Mouse (Mus musculus) myocyte (in vitro differentiated cells): ENCODE measurements around the gene Mavs.

Experiments used
- POLR2A ChIP-seq: IDR thresholded peaks from one replicate; pipeline ENCODE4 v1.6.1; 2011; ENCODE audit warnings: low read depth, mild to moderate bottlenecking, control low read depth, moderate library complexity; ENCODE audit not compliant: insufficient read length
- TCF12 ChIP-seq: IDR thresholded peaks from one replicate; pipeline ENCODE4 v1.6.1; 2011; ENCODE audit warnings: mild to moderate bottlenecking, control low read depth; ENCODE audit not compliant: poor library complexity, insufficient read depth, severe bottlenecking

GRCm38 (mm10) chr2:131196606-131197316, 37.1 kb upstream of the Mavs start:
- no peak for TF ChIP-seq TCF12
- TF ChIP-seq POLR2A = no peak
